Mouse (Mus musculus): Measurements from ENCODE around the gene Fbxl4.

GRCm38 (mm10) chr4:22428150-22428549 is 70.8 kb downstream of the Fbxl4 start:
- no peak for TF ChIP-seq POLR2A (IDR thresholded peaks at IDR 0.05; ENCODE audit: borderline replicate concordance, insufficient read depth, low read length)
- TF ChIP-seq CTCF (IDR thresholded peaks at IDR 0.05; ENCODE audit: borderline replicate concordance, insufficient read depth, low read depth, low read length) = no peak

Data from cerebellum, adult 2 months (tissue).